Mouse (Mus musculus): ENCODE measurements at regions not wholly inside any gene's neighbourhood (a gene's known extent, or its start where the extent isn't known, plus 50 kb on each side); places are given as distances from the start of the nearest gene placed in this dataset.

GRCm38 (mm10) chr1:184461411-184461810 lies 271.0 kb downstream of the Hlx start:
- CTCF ChIA-PET, result no interaction called here

DNA sequence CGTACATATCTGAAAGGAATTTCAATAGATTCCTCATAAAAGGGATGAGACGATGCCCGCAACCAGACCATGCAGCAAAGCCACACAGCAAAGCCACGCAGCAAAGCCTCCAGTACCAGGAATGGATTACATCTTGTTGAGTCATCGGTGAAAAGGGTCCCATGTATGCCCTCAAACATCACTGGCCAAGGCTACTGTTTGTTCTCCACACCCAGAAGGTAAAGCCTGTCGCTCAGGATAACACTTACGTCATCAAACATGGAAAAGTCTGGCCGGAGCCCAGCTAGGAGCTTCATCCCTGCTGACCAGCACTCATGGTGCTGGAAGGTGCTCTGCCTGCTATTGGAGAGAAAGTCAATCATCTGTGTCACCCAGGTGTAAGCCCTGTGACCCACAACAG lies 275.7 kb downstream of the Hlx start:
- CTCF ChIA-PET, result no interaction called here

GRCm38 (mm10) chr1:184454381-184454780 lies 278.0 kb downstream of the Hlx start:
- CTCF ChIA-PET, result interaction anchor here (0.7 kb wide), 1 partner anchor 1003 kb away, joined by 9 read pairs; no protein-coding TSS in a partner anchor

DNA sequence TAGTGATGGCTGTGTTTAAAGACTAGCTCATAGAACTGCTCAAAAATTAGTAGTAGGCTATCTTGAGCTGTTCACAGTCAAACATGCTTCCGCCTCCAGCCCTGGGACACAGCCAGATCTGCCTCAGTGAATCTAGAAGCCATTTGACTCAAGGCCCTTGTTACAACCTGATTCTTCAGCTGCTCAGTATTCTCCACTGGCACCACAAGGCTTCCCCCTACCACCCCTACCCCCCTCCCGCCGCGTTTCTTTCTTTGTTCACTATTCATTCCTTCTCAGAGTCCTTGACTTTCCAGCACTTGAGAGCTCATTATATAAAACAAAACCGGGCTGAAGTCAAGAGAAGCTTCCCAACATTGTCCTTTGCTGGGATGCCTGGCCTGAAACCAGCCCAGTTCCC lies 278.7 kb downstream of the Hlx start:
- CTCF ChIA-PET, result interaction anchor here (0.7 kb wide), 1 partner anchor 1002 kb away, joined by 9 read pairs; no protein-coding TSS in a partner anchor

GRCm38 (mm10) chr1:184453061-184453460 lies 279.4 kb downstream of the Hlx start:
- CTCF ChIA-PET, result no interaction called here

- CTCF ChIA-PET, result interaction anchor here (0.5 kb wide), 1 partner anchor 40 kb away, joined by 3 read pairs; no protein-coding TSS in a partner anchor
Measured at GRCm38 (mm10) chr1:184451686-184452085, 280.7 kb downstream of the Hlx start.

DNA sequence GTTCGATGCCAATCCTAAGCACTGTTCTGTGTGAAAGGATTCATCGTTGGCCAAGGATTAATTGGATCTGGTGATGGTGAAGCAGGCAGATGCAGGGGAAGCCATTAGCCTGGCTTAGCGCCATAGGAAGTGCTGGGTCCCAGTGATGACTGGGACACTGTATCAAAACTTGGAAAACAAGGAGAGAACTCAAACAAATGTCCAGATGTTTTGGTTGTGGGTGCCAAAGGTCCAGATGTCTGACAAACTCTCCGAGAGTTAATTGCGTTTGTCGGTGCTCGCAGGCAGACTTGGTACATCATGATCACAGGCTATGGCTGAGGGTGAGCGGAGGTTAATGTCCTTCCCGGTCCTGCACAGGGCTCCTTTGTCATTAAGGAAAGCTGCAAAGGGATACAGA lies 283.4 kb downstream of the Hlx start:
- CTCF ChIA-PET, result no interaction called here

- CTCF ChIA-PET, result interaction anchor here (0.7 to 1.0 kb wide), 3 partner anchors 18 to 205 kb away, joined by 3 to 5 read pairs (median 4); no protein-coding TSS in a partner anchor
Measured at GRCm38 (mm10) chr1:184447911-184448310, 284.5 kb downstream of the Hlx start.

GRCm38 (mm10) chr1:184447161-184447667 lies 285.2 kb downstream of the Hlx start:
- CTCF ChIA-PET, result interaction anchor here (0.7 to 1.0 kb wide), 2 partner anchors 19 to 206 kb away, joined by 3 to 5 read pairs; no protein-coding TSS in a partner anchor

DNA sequence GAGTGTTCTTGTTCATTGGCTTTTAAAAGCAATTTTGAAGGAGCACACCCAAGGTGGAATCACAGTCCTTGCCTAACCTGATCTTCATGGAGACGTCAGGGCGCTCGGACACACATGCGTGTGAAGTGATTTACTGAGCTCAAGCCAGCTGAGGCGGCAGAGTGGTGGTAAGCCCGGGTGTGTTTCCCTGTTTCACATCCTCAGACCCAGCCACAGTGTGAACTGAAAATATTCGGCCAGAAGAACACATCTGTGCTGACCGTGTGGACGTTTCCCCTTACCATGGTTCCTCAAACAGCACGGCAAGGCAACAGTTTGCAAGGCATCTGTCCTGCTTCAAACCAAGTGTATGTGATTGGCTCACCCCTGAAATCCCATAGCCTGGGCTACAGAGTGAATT lies 288.2 kb downstream of the Hlx start:
- CTCF ChIA-PET, result no interaction called here

DNA sequence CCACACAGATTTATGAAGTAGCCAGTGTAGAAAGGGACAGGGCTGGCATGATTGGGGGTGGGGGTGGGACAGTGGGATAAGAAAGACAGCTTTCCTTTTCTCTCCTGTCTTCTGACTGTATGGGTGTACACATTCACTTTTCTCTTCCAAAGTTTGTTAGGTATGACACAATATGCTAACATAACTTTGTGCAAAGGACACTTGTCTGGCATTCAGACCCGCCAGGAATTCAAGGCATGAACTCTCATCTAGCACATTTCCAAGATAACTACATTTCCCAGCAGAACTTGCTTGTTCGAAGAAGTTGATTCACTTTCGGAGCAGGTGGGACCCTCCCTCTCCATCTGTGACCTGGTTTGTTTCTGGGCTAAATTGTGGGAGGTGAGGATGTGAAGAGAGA lies 289.7 kb downstream of the Hlx start:
- CTCF ChIA-PET, result no interaction called here

GRCm38 (mm10) chr1:184441005-184441557 lies 291.3 kb downstream of the Hlx start:
- CTCF ChIA-PET, result no interaction called here

- CTCF ChIA-PET, result interaction anchor here (0.7 kb wide), 1 partner anchor 173 kb away, joined by 13 read pairs; no protein-coding TSS in a partner anchor
Measured at GRCm38 (mm10) chr1:184439506-184439905, 292.9 kb downstream of the Hlx start.

- CTCF ChIA-PET, result no interaction called here
Measured at GRCm38 (mm10) chr1:184436387-184436786, 296.0 kb downstream of the Hlx start.

- CTCF ChIA-PET, result no interaction called here
Measured at GRCm38 (mm10) chr1:184428612-184429011, 303.8 kb downstream of the Hlx start.

DNA sequence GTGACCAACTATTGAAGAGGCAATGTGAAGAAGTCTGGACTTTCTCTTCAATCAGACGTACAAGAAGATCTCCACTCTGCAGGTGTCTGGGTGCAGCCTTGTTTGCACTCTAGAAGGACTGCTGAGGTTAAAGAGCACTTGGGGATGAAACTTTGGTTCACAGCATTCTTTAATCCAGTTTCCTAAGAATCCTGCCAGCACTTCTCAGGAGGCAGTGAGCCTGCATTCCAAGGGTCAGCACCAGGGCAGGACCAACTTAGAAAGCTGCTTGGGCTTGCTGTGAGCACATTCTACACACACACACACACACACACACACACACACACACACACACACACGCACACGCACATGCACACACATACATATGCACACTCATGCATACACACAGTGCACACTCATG lies 304.4 kb downstream of the Hlx start:
- CTCF ChIA-PET, result no interaction called here

DNA sequence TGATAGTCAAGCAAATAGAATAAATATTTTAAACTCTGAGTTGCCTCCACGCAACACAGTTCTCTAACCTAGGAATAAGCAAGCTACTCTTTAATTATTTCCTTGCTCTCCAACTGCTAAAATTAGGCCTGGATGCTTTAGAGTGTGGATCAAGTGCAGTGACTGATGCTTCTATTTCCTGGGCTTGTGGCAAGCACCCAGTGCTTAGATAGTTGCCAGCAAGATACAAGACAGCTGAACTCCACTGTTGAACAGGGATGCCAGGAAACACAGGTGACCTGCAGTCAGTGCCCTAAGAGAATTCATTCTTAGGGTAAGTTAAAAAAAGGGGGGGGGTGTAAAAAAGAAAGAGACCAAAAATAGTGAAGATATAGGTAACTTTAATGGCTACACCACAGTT lies 306.7 kb downstream of the Hlx start:
- CTCF ChIA-PET, result no interaction called here

DNA sequence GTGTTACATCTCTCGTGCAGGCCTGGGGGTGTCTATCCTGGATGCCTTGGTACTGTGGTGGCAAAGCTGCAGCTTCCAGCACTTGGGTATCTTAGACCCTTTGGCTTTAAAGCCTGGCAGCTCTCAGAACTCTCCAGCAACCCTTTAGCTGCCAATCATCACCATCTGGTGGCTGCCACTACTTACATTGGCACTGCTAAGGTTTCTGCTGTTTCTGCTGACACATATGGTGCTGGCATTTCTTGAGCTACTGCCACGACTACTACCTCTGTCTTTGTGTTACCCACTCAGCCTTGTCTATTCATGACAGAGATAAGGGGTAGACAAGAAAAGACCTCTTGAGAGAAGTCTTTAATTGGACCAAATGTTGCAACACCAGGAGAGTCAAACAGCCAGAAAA lies 308.4 kb downstream of the Hlx start:
- CTCF ChIA-PET, result no interaction called here

DNA sequence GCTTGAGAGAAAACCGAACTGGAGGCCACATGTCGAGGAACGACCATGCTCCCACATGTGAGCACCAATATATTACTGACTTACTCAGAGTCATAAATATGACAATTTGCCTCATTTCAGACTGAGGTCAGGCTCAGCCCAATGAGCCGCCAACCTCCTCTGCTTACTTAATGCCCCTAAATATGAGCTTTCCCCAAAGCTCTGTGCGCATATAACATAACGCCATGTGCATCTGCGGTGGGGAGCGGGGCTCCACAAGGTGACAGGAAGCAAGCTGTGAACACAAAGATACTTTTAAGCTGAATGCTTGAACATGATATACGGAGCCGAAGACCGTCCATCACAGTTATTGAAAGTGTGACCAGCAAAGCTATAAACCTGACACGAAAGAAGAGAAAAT lies 319.8 kb downstream of the Hlx start:
- CTCF ChIA-PET, result no interaction called here

DNA sequence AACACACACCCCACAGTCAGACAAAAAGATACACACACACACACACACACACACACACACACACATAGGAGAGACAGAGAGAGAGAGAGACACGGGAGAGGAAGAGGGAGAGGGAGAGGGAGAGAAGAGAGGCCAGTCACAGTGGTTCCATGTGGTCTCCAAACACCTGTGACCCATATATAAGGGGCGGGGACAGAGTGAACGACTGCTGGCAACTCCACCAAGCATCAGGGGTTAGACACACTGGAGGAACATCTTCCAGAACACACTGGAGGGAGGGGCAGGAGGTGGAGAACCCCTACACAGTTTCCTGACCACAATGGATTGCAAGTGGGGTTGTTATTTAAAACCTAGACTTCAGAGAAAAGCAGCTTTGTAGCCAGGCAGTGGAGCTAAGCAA lies 321.4 kb downstream of the Hlx start:
- CTCF ChIA-PET, result no interaction called here

- CTCF ChIA-PET, result interaction anchor here (0.8 kb wide), 1 partner anchor 12 kb away, joined by 3 read pairs; no protein-coding TSS in a partner anchor
Measured at GRCm38 (mm10) chr1:184409986-184410385, 322.4 kb downstream of the Hlx start.

DNA sequence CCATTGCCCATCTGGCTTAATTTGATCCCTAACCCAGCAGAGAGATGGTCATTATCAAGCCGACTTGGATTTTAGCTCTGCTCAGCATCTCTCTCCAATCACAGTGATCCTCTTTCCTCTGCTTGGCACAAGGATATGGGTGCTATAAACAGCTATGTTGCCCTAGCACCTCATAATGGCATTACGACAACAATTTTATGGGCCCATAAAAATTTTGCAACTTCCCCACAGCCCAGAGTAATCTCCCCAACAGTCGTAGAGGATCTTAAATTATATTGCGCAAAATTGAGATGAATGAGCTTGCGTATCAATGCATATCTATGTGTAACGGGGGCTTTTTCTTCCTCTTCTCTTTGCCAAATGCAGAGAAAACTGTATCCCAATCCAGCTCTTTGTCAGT lies 329.4 kb downstream of the Hlx start:
- CTCF ChIA-PET, result no interaction called here

DNA sequence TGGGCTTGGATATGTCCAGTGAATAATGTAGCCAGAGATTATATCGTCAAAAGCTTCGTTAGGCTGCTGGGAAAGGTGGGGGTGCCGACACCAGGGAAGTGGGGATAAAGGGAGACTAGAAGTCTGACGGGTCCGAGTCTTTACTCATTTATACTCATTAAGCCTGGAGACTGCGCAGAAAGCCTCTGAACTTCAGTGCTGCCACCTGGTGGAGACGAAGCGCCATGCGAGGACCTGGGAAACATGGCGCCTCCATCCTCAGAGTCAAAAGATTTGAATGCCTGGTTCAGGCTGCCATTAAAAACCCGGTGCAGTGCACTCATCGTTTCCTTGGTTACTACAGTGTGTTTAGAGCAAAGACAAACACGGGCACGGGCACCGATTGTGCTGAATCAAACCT lies 337.2 kb downstream of the Hlx start:
- CTCF ChIA-PET, result no interaction called here

All from spleen, embryonic (tissue).